Mouse (Mus musculus) mesoderm, embryonic 11.5 days (tissue): ENCODE measurements around the gene Prss41.
"Not testable (repeated sequence)": the region's sequence is repeated elsewhere in the genome, so short reads cannot be mapped to it uniquely, and the experiment has no call there.

Experiments used
- DNase-seq: peaks from one replicate; pipeline ENCODE4 v3.0.0-alpha.2; 2012; ENCODE audit warnings: low read depth, low spot score

Gene Prss41

GRCm38 (mm10) chr17:23843812-23844273 lies at the start of gene Prss41, which contains the start of gene Prss32:
Gene Prss41, minus strand, starts transcription at chr17:23844172.
Gene Prss32, plus strand, starts transcription at chr17:23843855.
- DNase-seq: peak; percentile 84

GRCm38 (mm10) chr17:23880576-23880975 lies 36.6 kb upstream of the Prss41 start, which contains the start of the genes Dcpp1 and Dcpp2:
Gene Dcpp1, plus strand, starts transcription at chr17:23880876.
Gene Dcpp2, plus strand, starts transcription at chr17:23880880.
- not testable (repeated sequence) for DNase-seq

- DNase-seq: no peak
Measured at GRCm38 (mm10) chr17:23877166-23877565, 33.2 kb upstream of the Prss41 start.

DNA sequence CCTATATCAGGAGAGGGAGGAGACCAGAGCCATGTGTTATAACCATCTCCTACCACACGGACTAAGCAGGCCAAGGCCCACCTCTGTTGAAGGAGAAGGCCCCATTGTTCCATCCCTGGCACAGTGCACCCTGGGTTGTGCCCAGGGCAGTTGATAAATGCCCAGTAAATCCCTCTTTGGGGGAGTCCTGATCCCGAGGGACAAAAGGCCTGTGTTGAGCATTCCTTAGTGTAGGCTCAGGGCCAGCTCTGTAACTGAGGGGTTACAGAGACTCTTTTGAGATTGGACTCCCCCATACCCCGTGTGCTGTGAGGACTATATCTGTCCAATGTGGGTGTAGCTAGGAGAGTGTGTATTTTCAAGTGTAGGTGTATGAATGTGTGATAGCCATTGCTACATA lies 32.8 kb upstream of the Prss41 start:
- DNase-seq: no peak

DNA sequence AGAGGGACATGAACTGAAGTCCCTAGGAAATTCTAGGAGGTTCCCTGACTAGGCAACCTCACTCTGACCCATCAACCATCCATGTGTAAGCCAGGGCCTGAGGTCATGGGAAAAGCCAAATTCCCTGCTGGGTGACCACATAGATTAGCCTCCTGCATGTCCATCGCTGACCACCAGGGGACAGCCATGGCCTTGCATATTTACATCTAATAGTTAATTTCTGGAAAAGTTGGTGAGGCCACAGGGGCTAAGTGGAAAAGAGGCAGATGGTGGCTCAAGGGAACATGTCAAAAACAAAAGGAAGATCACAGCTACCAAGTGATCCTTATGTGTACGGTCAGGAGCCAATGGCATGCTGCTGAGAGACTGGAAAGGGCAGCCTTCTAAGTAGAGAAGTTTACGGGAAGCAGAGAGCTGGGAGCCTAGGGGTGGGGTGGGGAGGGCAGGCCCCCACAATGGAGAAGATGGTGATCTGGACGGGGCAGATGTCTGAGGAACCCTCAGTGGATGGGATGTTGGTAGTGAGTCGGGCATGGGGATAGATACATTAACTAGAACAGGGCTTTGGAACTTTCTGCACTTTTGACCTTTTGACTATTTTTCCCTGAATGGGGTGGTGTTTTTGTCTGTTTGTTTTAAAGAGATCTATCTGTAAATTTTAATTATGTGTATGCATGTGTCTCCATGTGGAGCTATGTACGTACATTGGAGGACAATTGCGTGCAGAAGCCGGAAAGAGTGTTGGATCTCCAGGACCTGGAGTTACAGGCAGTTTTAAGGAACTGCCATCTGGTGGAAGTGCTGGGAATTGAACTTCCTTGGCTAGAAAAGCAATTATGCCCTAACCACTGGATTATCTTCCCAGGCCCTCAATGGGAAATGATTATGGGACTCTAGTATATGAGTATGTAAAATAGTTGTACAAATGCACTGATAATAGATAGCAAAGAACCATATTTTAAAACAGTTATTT lies 30.2 kb upstream of the Prss41 start:
- peak; percentile 68 for DNase-seq

DNA sequence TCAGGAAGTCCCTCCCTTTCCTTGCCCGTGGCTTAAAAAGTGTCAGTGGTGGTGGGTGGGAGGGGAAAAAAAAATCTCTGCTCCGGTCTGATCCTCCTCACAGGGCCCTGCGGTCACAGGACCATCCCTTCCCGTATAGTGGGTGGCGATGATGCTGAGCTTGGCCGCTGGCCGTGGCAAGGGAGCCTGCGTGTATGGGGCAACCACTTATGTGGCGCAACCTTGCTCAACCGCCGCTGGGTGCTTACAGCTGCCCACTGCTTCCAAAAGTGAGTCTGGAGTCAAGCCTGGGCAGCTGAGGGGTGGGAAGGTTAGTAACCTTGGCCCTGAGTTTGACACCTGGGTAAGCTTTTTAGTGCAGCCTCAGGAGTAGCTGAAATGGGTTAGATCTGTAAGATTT lies 24.5 kb upstream of the Prss41 start:
- DNase-seq: no peak

- no peak for DNase-seq
Measured at GRCm38 (mm10) chr17:23867756-23868155, 23.8 kb upstream of the Prss41 start, which contains the start of gene Prss21. Gene Prss21, plus strand, starts transcription at chr17:23868056.

GRCm38 (mm10) chr17:23862926-23863325 lies 19.0 kb upstream of the Prss41 start:
- DNase-seq: no peak

- DNase-seq: no peak
Measured at GRCm38 (mm10) chr17:23857913-23858312, 13.9 kb upstream of the Prss41 start.

DNA sequence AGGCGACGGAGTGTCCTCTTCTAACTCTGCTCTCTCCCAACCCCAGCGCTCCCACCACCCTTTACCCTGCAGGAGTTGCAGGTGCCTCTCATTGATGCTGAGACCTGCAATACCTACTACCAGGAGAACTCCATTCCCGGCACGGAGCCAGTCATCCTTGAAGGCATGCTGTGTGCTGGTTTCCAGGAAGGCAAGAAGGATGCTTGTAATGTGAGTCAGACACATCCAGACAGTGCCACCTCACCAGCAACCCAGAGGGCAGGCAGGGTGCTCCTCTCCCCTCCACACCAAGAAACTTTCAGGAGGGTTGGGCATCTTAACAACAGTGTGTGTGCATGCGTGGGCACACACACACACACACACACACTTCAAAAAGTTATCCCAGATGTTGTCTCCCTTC lies 13.2 kb upstream of the Prss41 start:
- no peak for DNase-seq

GRCm38 (mm10) chr17:23854229-23854765 lies 10.3 kb upstream of the Prss41 start:
- DNase-seq: no peak

DNA sequence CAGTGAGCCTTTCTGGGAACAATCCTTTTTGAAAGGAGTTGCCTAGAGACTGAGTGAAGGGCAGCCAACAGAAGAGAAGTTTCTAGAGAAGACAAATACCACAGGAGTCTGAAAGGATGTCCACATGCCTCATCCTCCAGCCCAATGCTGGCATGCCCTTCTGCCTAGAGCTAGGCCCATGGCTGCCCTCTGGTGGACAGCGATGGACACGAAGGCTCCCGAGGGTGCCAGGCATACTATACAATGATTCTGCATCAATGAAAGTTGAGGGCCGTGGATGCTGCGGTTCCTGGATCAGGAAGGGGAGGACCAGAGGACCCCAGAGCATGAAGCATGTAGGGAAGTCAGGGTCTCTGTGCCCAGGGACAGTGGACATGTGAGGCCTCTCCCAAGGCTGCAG lies 9.3 kb upstream of the Prss41 start:
- peak; percentile 53 for DNase-seq

DNA sequence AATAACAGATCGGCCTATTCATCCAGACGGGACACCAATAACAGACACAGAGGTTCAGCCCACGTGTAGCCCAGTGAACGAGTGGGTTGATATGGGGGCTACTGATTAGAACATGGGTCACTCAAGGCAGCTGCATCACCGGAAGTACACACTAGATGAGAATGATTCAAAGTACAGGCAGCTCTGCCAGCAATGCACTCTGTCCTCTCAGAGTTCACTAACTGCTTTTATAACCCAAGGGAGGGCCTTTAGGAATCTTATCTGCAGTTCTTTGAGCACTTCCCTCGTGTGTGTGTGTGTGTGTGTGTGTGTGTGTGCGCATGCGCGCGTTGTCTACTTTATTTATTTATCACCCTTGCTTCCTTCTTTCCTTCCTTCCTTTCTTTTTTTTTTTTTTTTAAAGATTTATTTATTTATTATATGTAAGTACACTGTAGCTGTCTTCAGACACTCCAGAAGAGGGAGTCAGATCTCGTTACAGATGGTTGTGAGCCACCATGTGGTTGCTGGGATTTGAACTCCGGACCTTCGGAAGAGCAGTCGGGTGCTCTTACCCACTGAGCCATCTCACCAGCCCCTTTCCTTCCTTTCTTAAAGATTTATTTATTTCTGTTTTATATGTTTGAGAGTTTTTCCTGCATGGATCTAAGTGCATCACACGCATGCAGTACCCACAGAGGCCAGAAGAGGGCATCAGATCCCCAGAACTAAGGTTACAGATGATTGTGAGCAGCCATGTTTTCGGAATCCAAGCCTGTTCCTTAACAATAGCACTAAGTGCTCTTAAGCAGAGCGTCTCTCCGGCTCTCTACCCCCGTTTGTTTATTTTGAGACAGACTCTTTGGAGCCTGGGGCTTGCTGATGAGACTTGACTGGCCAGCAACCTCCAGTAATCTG lies 7.1 kb upstream of the Prss41 start:
- DNase-seq: peak; percentile 73

DNA sequence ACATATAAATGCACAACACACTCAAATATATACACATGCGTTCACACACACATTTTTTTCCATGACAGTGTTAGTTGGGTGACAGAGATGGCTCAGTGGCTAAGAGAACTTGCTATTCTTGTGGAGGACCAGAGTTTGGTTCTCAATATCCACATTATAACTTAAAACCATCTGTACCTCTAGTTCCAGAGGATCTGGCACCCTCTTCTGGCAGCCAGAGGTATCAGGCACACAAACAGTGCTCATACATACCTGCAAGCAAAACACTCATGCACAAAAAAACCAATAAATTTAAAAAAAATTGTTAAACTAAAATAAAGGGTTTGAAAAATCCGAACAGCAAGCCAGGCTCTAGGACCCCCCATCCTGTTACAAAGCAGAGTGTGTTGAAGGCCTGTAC lies 6.1 kb upstream of the Prss41 start:
- DNase-seq: no peak

GRCm38 (mm10) chr17:23843141-23843811 lies 696 bp downstream of the Prss41 start:
- DNase-seq: peak; percentile 41

DNA sequence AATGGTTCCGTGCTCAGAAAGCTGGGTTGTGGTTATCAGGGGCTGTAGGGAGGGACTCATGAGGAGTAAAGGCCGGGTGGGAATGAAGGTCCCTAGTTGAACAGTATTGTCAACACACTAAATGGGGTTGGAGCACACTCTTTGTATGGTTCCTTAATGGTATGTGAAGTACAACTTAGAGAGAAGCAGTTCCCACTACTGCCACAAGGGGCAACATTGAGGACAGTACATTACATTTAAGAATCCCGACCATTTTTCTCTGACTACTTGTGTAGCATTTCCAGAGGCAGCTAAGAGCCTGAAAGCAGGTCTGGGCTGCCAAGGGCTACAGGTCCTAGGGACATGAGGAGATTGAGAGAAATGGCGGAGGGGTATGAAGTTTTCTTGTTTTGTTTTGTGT lies 2.8 kb downstream of the Prss41 start:
- DNase-seq: peak; percentile 83

- DNase-seq: no peak
Measured at GRCm38 (mm10) chr17:23836006-23836575, 7.9 kb downstream of the Prss41 start, which contains the start of gene Prss33. Gene Prss33, minus strand, starts transcription at chr17:23836056.

DNA sequence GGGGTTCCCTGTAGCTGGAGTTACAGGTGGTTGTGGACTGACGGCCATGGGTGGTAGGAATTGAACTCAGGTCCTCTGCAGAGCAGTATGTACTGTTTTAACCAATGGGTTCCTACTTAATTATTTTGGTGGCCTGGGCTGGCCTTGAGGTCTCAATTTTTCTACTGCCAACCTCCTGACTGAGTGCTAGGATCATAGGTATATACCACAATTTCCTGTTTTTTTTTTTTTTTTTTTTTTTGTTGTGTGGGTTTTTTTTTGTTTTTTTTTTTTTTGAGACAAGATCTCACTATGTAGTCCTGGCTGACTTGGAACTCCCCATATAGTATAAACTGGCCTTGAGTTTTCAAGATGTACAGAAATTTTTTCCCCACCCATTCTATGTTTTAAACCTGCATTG lies 12.8 kb downstream of the Prss41 start:
- no peak for DNase-seq

DNA sequence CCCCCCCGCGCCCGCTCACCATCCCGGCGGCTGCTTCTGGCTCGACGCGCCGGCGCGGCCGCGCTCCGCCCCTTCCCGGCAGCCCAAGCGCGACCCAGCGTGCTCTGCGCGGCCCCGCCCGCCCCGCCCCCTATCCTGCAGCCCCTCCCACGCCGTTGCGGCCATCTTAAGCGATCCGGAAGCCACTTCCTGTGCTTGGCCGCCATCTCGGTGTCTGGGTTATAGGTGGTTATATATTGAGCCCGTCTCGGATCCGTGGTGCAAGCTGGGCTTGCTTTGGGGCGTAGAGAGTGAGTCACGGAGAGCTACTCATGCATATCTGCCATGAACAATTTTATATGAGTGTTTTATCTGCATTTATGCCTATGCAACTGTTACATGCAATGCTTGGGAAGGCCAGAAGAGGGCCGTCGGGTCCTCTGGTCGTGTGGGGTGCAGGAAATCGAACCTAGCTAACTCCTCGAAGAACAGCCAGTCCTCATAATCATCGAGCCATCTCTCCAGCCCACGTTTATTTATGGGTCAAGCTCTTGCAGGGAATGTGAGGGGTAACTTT lies 14.8 kb downstream of the Prss41 start, which contains the start of gene Elob:
Gene Elob (minus strand): TSS at position 73 of the 556 bp plus-strand sequence.
- peak; percentile 90 for DNase-seq
